Mouse (Mus musculus): ENCODE measurements at regions not wholly inside any gene's neighbourhood (a gene's known extent, or its start where the extent isn't known, plus 50 kb on each side); places are given as distances from the start of the nearest gene placed in this dataset.
A peak's percentile ranks its signal among the peaks of the same experiment; 100 is the strongest.

DNA sequence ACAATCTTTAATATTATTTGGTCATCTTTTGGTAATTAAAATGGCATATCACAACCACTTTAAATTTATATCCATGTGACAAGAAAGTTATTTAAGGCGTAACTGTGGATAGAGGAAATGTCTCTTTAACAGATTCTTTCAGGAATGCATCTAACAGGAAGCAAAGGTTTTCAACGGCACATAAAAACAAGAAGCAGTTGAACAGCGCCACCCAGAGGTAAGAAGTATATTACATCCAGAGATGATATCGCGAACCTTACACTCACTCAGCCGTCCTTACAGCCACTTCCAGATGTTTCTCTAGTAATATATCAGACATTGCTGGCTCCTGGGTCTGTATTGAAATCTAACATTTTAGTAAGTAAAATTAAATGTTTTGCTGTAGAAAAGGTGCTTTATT is 70.5 kb upstream of the Hnrnpa3 start:
- TF ChIP-seq CTCF (IDR thresholded peaks at IDR 0.05; ENCODE audit: low read depth) (peak; percentile 95), EP300 (optimal IDR thresholded peaks at IDR 0.05) (no peak)

Measured in stomach, postnatal 0 days (tissue).